Mouse (Mus musculus) forebrain, embryonic 10.5 days (tissue): ENCODE measurements around the gene Fam120a. TPM values are rescaled to one million over a fixed set of nuclear protein-coding genes. Genes with fewer than 3 reads are reported as not detected.

Experiments used
- DNase-seq: peaks from one replicate; pipeline ENCODE4 v3.0.0-alpha.2; 2017; ENCODE audit warnings: low spot score; ENCODE audit errors: extremely low spot score
- H3K27ac ChIP-seq: fragments of 300-500 bp; sonication (generic); 2 replicates; pipeline ENCODE4 v1.5.1; 2016; ENCODE audit warnings: mild to moderate bottlenecking
- H3K27me3 ChIP-seq: fragments of 300-500 bp; sonication (generic); 2 replicates; pipeline ENCODE4 v1.6.1; 2016; ENCODE audit warnings: mild to moderate bottlenecking; ENCODE audit not compliant: poor library complexity, severe bottlenecking
- H3K36me3 ChIP-seq: fragments of 300-500 bp; sonication (generic); replicated peaks from 2 replicates; pipeline ENCODE4 v1.6.1; 2016; ENCODE audit warnings: mild to moderate bottlenecking, moderate library complexity
- H3K4me1 ChIP-seq: fragments of 300-500 bp; sonication (generic); 2 replicates; pipeline ENCODE4 v1.6.1; 2016
- H3K4me3 ChIP-seq: fragments of 300-500 bp; sonication (generic); 2 replicates; pipeline ENCODE4 v1.5.1; 2016; ENCODE audit warnings: mild to moderate bottlenecking, moderate library complexity
- H3K9me3 ChIP-seq: fragments of 300-500 bp; sonication (generic); 2 replicates; pipeline ENCODE4 v1.6.1; 2016; ENCODE audit warnings: mild to moderate bottlenecking, moderate library complexity
- WGBS: fragments of 180-500 bp; shearing (Covaris S2); methylation state at CpG from one replicate; pipeline ENCODE4 v1.1.7; 2016; 5-methylcytosine and 5-hydroxymethylcytosine counted together
- polyA plus RNA-seq: library from polyadenylated mRNA; unstranded; fragments of >200 nt; fragmentation: Nextera tagmentation; extraction: Ambion mirVana; gene quantifications from 2 replicates; pipeline ENCODE4 v1.2.1, GENCODE M21; 2016

Fam120a gene
- 13.7 and 14.5 TPM in 2 replicates for polyA plus RNA-seq

DNA sequence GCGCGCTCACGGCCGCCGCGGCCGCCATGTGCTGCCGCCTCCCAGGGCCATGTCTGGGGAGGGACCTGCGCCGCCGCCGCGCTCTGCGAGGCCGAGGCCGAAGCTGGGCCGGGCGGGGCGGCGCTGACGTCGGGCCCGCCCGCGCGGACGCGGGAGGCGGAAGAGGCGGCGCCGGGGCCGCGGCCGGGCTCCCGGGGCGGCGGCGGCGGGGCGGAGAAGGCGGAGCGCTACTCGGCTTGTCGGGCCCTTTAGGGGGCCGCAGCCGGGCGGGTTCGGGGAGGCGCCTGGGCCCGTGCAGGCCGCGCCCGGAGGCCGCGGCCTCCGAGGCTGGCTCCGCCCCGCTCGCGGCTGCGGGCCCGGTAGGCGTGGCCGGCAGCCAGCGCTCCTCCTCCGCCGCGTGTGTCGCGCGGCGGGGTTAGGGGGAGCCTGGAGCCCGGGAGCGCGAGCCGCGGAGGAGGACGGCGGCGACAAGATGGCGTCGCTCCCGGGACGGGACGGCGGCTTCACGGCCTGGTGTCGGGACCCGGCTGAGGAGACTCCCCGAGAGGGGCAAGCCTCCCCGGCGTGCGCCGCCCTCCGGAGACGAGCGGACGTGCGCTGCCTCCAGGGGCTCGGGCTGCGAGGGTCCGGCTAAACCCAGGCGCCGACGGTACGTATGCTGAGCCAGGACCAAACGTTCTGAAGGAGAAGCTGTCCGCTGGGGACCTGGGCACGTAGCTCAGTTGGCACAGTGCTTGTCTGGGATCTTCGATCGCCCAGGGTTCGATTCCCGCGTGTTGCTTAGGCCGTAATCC, at the start of gene Fam120a:
Gene Fam120a (minus strand): TSS at position 62 of the 794 bp plus-strand sequence.
- H3K4me3 ChIP-seq = peak within 1 kb of the TSS; percentile 78
- no peaks in the 10 kb centered on the region for H3K27me3 ChIP-seq
- peaks cover 19% of the 10 kb centered on the region; the same call in 1 of the 2 replicates for H3K36me3 ChIP-seq
- peak; percentile 79 for DNase-seq
- no peaks in the 10 kb centered on the region for H3K9me3 ChIP-seq
- peak within 1 kb of the TSS; percentile 99 for H3K27ac ChIP-seq
- under 1% methylated on average over 116 of the region's 116 CpGs for WGBS
- H3K4me1 ChIP-seq = peaks cover 65% of the 10 kb centered on the region

DNA sequence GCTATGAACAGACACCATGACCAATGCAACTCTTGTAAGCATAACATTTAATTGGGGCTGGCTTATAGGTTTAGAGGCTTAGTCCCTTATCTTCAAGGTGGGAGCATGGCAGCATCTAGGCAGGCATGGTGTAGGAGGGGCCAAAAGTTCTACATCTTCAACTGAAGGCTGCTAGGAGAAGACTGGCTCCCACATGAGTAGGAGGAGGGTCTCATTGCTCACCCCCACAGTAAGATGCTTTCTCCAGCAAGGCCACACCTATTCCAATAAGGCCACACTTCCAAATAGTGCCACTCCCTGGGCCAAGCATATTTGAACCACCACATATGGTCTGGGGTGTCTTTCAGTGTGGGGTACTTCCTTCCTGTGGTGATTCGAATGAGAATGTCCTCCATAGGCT, 49.6 kb upstream of the Fam120a start:
- DNase-seq = no peak
- WGBS = 92% methylated on average over 1 of the region's 1 CpGs
- Histone ChIP-seq H3K4me1 (peaks cover 46% of the 10 kb centered on the region), H3K27me3 (peaks cover 18% of the 10 kb centered on the region), H3K36me3 (no peaks in the 10 kb centered on the region), H3K27ac (no peak overlapping the region), H3K9me3 (peaks cover 9% of the 10 kb centered on the region), H3K4me3 (no peak overlapping the region)

DNA sequence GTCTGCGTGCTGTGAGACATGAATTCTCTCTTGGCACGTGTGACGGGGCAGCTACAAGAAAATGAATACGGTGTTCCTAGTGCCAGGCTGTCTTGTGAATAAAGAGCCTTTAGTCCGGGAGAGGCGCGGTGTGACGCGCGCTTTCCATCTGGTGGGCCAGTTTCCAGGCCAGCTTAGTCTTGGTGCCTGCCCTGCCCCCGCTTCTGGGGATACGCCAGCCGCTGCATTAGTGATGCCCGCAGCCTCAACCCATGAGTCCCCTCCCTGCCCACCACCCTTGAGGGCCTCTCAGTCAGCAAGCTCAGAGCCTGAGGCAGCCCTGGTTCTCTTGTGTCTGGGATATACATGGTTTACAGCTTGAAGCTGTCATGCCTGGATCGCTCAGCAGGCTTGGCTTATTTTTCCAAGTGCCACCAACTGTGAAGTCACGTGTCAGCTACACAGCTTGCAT, 48.5 kb upstream of the Fam120a start:
- Histone ChIP-seq H3K4me1 (peaks cover 46% of the 10 kb centered on the region), H3K36me3 (no peaks in the 10 kb centered on the region), H3K9me3 (peaks cover 9% of the 10 kb centered on the region), H3K27me3 (peaks cover 18% of the 10 kb centered on the region), H3K4me3 (peak overlapping the region; percentile 47), H3K27ac (peak overlapping the region; percentile 76)
- 6% methylated on average over 16 of the region's 16 CpGs for WGBS
- peak; percentile 57 for DNase-seq

DNA sequence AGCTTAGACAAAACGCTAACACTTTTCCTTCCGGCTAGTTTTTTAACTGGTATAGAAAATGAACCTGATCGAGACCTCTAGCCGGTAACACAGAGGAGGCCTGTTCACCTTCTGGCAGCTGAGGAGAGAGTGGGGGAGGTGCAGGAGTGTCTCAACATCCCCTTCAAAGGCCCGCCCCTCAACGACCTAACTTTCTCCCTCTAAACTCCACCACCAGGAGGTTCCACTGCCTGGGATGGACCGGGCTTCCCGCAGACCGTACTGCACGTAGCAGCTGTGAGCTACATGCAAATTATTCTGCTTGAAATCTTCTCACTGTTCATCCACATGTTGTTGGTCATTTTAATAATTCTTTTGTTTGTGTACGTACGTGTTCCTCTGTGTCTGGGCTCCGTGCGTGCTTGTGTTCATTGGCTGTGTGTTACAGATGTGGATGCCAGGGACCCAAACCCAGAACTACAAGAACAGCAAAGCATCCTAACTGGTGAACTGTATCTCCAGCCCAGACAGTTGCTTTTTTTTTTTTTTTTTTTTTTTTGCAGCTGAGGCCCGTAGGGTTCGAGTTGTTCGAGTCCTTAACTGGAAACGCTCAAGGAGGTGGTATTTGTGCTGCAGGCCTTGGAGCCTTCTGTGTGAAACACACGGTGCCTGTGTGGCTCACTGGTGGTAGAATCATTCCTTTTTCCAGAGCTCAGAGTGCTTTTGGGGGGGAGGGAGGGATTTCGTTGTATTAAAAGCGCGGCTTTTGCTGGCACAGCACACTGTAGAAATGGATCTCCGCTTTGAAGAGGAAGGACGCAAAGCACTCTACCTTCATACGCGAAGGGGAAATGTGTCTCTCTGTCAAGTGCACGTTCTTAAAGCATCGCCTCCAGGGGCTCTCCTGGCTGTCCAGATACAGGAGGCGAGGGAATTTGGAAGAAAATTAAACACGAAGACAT, 47.8 kb upstream of the Fam120a start:
- Histone ChIP-seq H3K4me1 (peaks cover 46% of the 10 kb centered on the region), H3K27me3 (peaks cover 18% of the 10 kb centered on the region), H3K27ac (peak overlapping the region; percentile 76), H3K4me3 (peak overlapping the region; percentile 47), H3K9me3 (peaks cover 9% of the 10 kb centered on the region), H3K36me3 (no peaks in the 10 kb centered on the region)
- 5% methylated on average over 30 of the region's 30 CpGs for WGBS
- peak; percentile 49 for DNase-seq

DNA sequence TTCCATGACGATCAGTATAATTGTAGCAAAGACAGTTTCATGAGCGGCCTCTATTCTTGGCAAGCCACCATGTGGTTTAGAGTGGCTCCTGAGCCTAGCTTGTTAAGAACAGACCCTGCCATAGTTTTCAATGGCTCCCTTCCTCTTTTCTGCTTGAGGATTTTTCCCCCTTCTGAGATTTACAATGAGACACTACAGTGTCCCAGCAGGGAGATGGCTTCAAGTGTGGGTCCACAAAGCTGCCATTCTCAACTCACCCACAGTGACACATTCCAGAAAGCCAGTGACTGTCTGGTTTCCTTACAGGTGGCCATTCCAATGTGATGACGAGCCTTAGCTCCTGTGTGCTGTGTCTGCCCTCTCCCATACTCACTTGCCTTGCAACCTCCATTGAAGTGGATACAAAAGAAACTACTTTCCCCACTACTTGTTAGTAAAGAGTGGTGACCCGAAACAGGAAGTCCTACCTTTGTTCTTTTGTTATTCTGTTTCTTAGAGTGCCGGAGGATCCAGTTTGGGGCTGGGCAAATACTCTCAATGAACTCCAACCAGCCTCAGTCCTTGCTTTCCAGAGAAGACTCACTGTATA, 45.5 kb upstream of the Fam120a start:
- H3K4me1 ChIP-seq = peaks cover 41% of the 10 kb centered on the region
- WGBS = 29% methylated on average over 5 of the region's 5 CpGs
- peaks cover 25% of the 10 kb centered on the region for H3K27me3 ChIP-seq
- DNase-seq = no peak
- no peak overlapping the region for H3K4me3 ChIP-seq
- no peaks in the 10 kb centered on the region for H3K36me3 ChIP-seq
- peaks cover 9% of the 10 kb centered on the region for H3K9me3 ChIP-seq
- H3K27ac ChIP-seq = peak overlapping the region; percentile 45; the same call in 1 of the 2 replicates

DNA sequence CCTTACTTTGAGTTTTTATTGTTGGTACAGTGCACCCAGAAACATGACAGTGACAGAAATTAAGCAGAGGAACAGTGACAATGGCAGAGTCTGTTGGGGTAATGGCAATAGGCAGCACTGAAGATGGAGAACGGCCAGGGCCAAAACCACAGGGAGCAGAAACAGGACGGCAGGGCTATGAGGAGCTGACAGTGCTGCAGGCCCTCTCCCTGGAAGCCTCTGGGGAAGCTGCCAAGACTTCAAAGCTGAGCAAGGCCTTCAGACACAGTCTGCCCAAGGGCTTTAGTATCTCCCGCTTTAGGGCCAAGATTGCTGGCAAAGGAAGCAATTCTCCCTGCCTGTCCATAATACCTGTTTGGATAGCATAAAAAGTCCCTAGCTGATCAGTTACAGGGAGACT, 33.9 kb upstream of the Fam120a start:
- no peak for DNase-seq
- H3K4me3 ChIP-seq = no peak overlapping the region
- no peaks in the 10 kb centered on the region for H3K9me3 ChIP-seq
- H3K36me3 ChIP-seq = no peaks in the 10 kb centered on the region
- 80% methylated on average over 3 of the region's 3 CpGs for WGBS
- H3K4me1 ChIP-seq = peaks cover 8% of the 10 kb centered on the region; the same call in 1 of the 2 replicates
- no peak overlapping the region for H3K27ac ChIP-seq
- no peaks in the 10 kb centered on the region for H3K27me3 ChIP-seq

DNA sequence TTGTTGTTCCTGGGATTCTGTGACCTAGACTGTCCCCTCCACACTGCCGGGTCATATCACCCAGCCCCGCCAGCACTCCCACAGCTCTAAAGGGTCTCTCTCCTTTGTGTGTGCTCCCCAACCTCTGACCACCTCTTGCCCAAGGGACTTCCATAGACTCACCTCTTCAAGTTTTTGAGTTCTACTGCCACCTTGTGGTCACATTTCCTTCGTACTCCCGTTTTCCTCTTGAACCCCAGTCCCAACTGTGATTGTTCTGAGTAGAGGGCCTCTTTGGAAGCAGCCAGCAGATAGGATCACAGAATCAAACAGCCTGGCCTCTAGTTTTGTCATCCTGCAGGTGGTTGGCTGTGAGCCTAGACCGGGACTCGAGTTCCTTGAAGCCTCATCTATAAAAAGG, 30.8 kb upstream of the Fam120a start:
- DNase-seq = peak; percentile 71
- Histone ChIP-seq H3K36me3 (no peaks in the 10 kb centered on the region), H3K4me1 (peaks cover 21% of the 10 kb centered on the region), H3K27me3 (no peaks in the 10 kb centered on the region), H3K27ac (no peak overlapping the region), H3K9me3 (no peaks in the 10 kb centered on the region), H3K4me3 (no peak overlapping the region)
- 13% methylated on average over 6 of the region's 6 CpGs for WGBS

DNA sequence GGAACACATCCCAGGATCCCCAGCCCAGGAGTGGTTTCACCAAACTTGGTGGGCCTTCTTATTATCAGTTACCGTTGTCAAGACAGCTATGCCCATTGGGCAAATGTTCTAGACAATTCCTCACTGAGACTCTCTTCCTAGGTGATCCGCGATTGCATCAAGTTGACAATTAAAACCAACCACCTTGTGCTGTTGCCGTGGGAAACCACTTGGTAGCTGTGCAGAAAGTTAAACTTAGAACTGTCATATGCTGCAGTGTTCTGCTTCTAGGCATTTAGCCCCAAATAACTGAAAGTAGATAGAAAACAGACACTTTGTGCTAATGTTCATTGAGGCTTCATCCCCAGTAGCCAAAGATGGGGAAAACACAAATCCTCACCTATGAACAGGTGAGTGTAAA, 28.9 kb upstream of the Fam120a start:
- Histone ChIP-seq H3K36me3 (no peaks in the 10 kb centered on the region), H3K27ac (no peak overlapping the region), H3K4me1 (peaks cover 21% of the 10 kb centered on the region), H3K27me3 (no peaks in the 10 kb centered on the region), H3K4me3 (no peak overlapping the region), H3K9me3 (no peaks in the 10 kb centered on the region)
- WGBS = 90% methylated on average over 4 of the region's 4 CpGs
- DNase-seq = no peak

DNA sequence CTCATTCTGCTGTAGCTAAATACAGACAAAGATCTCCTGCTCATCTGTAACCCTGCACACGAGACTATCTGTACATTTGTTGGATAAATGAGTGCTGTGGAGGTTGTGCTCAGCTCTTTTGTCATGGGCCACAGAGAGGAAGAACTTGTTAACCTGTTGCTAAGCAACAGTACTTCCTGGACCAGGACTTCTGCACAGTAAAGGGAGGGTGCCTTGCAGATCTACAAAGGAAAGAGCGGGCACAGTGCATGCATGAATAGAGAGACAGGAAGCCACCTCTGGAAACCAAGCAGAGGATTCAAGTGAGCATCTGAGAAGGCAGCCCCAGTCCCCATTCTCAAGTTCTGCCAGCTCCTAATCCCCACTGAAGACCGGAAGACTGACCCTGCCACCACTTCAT, 27.1 kb upstream of the Fam120a start:
- H3K9me3 ChIP-seq = no peaks in the 10 kb centered on the region
- no peaks in the 10 kb centered on the region for H3K27me3 ChIP-seq
- peak; percentile 27 for DNase-seq
- whole genome bisulfite sequencing = 22% methylated on average over 3 of the region's 3 CpGs
- no peak overlapping the region for H3K4me3 ChIP-seq
- peaks cover 21% of the 10 kb centered on the region for H3K4me1 ChIP-seq
- H3K36me3 ChIP-seq = no peaks in the 10 kb centered on the region
- peak overlapping the region; percentile 17; the same call in 1 of the 2 replicates for H3K27ac ChIP-seq

DNA sequence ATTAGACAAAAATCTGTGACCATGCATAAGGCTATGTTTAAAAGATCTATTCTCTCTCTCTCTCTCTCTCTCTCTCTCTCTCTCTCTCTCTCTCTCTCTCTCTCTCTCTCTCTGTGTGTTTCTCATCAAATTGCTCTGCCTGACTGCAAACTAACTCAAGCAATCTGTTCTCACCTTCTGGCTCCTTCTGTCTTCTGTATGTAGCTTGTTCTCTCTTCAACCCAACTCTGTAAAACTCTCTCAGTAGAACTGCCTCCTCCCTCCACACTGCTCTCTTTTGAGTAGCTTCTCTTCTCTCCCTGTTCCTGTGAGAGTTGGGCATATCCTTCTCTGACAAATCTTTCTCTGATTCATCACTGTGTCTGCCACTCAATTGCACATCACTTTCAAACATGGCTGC, 25.1 kb upstream of the Fam120a start:
- Histone ChIP-seq H3K27me3 (no peaks in the 10 kb centered on the region), H3K4me3 (no peak overlapping the region), H3K4me1 (peaks cover 12% of the 10 kb centered on the region), H3K9me3 (no peaks in the 10 kb centered on the region), H3K36me3 (no peaks in the 10 kb centered on the region), H3K27ac (no peak overlapping the region)
- DNase-seq = no peak

DNA sequence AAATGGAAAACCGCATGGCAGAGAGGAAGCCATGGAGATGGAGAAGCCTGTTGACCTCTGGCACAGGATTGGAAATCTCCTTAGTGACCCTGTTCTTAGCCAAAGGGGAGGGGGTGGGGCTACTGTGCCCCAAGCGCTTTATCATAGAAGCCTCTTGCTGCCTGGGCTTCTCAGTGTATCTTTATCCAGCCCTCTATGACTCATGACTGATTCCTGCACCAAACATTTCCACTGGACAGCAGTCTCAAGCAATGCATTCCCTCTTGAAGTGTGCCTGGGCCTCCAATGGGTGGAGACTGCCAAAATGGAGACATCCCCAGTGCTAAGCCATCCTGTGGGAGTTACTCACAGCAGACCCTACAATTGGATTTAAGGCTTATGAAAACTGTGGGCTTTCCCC, 22.3 kb upstream of the Fam120a start:
- WGBS = 86% methylated on average over 2 of the region's 2 CpGs
- Histone ChIP-seq H3K27ac (no peak overlapping the region), H3K9me3 (no peaks in the 10 kb centered on the region), H3K4me1 (peaks cover 8% of the 10 kb centered on the region), H3K27me3 (no peaks in the 10 kb centered on the region), H3K4me3 (no peak overlapping the region), H3K36me3 (no peaks in the 10 kb centered on the region)
- DNase-seq = no peak

DNA sequence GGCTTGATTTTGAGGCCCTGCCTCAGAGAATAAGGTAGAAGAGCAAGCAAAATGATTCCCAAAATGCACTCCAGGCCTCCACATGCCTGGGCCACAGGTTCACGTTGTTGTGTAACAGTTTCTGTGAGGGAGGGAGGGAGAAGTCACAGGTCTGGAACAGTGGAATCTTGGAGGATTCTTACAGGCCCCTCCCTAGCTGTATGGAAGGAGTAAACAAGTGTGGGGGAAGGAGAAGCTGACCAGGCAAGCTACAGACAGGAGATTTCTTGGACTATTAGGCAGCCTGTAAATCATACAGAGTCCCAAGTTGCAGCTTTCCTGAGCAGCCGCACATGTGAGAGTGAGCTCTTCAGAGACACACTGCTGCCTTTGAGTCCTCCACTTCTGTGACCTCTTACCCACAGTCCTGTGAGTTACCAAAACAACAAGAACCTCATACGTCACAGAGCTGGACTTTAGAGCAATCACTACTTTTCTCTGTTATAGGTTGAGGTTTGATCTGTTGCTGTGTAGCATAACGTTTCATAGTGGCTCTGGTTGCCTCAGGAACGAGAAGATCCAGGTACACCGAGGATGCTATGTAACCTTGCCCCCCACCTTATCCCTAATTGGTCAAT, 14.8 kb upstream of the Fam120a start:
- no peaks in the 10 kb centered on the region for H3K36me3 ChIP-seq
- no peak for DNase-seq
- no peaks in the 10 kb centered on the region for H3K9me3 ChIP-seq
- H3K27ac ChIP-seq = no peak overlapping the region
- H3K4me3 ChIP-seq = no peak overlapping the region
- H3K4me1 ChIP-seq = no peaks in the 10 kb centered on the region
- 85% methylated on average over 6 of the region's 6 CpGs for WGBS
- no peaks in the 10 kb centered on the region for H3K27me3 ChIP-seq
